Mouse (Mus musculus) spleen, adult 2 months (tissue): ENCODE measurements around the gene Nptx1.

Experiments
- CTCF ChIP-seq: fragments of 200-500 bp; IDR thresholded peaks from 2 replicates; pipeline ENCODE4 v1.5.1; 2011; ENCODE audit warnings: mild to moderate bottlenecking, inconsistent platforms; ENCODE audit not compliant: insufficient read depth, insufficient read length, insufficient replicate concordance; ENCODE audit errors: extremely low read depth
- POLR2A ChIP-seq: fragments of 200-500 bp; IDR thresholded peaks from 2 replicates; pipeline ENCODE4 v1.6.1; 2011; ENCODE audit warnings: low read depth, low read length, inconsistent platforms

DNA sequence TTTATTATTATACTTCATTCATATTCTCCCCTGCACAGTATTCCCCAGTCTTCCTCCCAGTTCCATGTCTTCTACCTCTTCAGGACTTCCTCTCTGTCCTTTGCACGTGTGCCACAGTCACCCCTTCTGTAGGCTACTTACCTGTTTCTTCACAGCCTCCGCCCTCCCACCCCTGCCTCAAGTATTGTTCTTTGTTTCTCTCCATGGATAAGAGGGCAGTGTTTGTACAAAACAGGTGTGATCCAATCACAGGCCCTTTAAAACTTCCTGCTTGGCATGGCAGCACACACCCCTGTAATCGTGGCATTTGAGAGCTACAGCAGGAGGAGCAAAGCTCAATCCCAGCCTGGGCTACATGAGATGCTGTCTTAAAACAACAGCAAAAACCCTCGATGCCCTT, 54.0 kb downstream of the Nptx1 start:
- TF ChIP-seq CTCF, result no peak
- TF ChIP-seq POLR2A, result no peak
